Mouse (Mus musculus): ENCODE results near the gene Malrd1. TPM values are rescaled to one million over a fixed set of nuclear protein-coding genes. Genes with fewer than 3 reads are reported as not detected.

Malrd1 gene
- polyA plus RNA-seq, 1 experiment from 2014 or later: 1.8 TPM

GRCm38 (mm10) chr2:15656388-15656787, 130.1 kb downstream of the Malrd1 start:
- Histone ChIP-seq H3K9ac (ENCODE audit: low read depth, low read length) (no peak overlapping the region), H3K4me2 (replicated peaks; ENCODE audit: low read depth) (no peak overlapping the region), H3K36me3 (ENCODE audit: control insufficient read depth, insufficient read depth) (no peaks in the 10 kb centered on the region), H3K27me3 (replicated peaks; ENCODE audit: control insufficient read depth, insufficient read depth, low read length) (no peaks in the 10 kb centered on the region), H3K27ac (ENCODE audit: low read depth, low read length) (no peak overlapping the region), H3K4me3 (ENCODE audit: low read depth, low read length) (no peak overlapping the region), H3K4me1 (replicated peaks; ENCODE audit: control insufficient read depth, insufficient read depth, low read length) (no peaks in the 10 kb centered on the region), H3K9me3 (ENCODE audit: control insufficient read depth) (no peaks in the 10 kb centered on the region)
- WGBS: 75% methylated on average over 1 of the region's 1 CpGs
- ATAC-seq: no peak
- no peak for TF ChIP-seq CTCF (IDR thresholded peaks at IDR 0.05; ENCODE audit: low read depth)

GRCm38 (mm10) chr2:15702977-15703376, 176.7 kb downstream of the Malrd1 start:
- 83% methylated on average over 3 of the region's 3 CpGs for WGBS
- Histone ChIP-seq H3K4me1 (replicated peaks; ENCODE audit: control insufficient read depth, insufficient read depth, low read length) (no peaks in the 10 kb centered on the region), H3K27me3 (replicated peaks; ENCODE audit: control insufficient read depth, insufficient read depth, low read length) (no peaks in the 10 kb centered on the region), H3K4me3 (ENCODE audit: low read depth, low read length) (no peak overlapping the region), H3K9me3 (ENCODE audit: control insufficient read depth) (no peaks in the 10 kb centered on the region), H3K36me3 (ENCODE audit: control insufficient read depth, insufficient read depth) (no peaks in the 10 kb centered on the region), H3K4me2 (replicated peaks; ENCODE audit: low read depth) (no peak overlapping the region), H3K27ac (ENCODE audit: low read depth, low read length) (no peak overlapping the region), H3K9ac (ENCODE audit: low read depth, low read length) (no peak overlapping the region)
- no peak for TF ChIP-seq CTCF (IDR thresholded peaks at IDR 0.05; ENCODE audit: low read depth)
- no peak for ATAC-seq

- no peak for ATAC-seq
- Histone ChIP-seq H3K9me3 (ENCODE audit: control insufficient read depth) (0 out of 2 replicates have a peak, but pooled peaks cover 5% of the 10 kb centered on the region), H3K4me2 (replicated peaks; ENCODE audit: low read depth) (no peak overlapping the region), H3K36me3 (ENCODE audit: control insufficient read depth, insufficient read depth) (no peaks in the 10 kb centered on the region), H3K27me3 (replicated peaks; ENCODE audit: control insufficient read depth, insufficient read depth, low read length) (no peaks in the 10 kb centered on the region), H3K4me3 (ENCODE audit: low read depth, low read length) (no peak overlapping the region), H3K9ac (ENCODE audit: low read depth, low read length) (no peak overlapping the region), H3K27ac (ENCODE audit: low read depth, low read length) (no peak overlapping the region), H3K4me1 (replicated peaks; ENCODE audit: control insufficient read depth, insufficient read depth, low read length) (no peaks in the 10 kb centered on the region)
- TF ChIP-seq CTCF (IDR thresholded peaks at IDR 0.05; ENCODE audit: low read depth): no peak
- WGBS: 95% methylated on average over 1 of the region's 1 CpGs
Measured at GRCm38 (mm10) chr2:15740945-15741344, 214.7 kb downstream of the Malrd1 start.

GRCm38 (mm10) chr2:15744979-15745688, 218.9 kb downstream of the Malrd1 start:
- 26% methylated on average over 4 of the region's 4 CpGs for WGBS
- no peak overlapping the region for H3K9ac ChIP-seq (ENCODE audit: low read depth, low read length)
- H3K36me3 ChIP-seq (ENCODE audit: control insufficient read depth, insufficient read depth): no peaks in the 10 kb centered on the region
- no peaks in the 10 kb centered on the region for H3K27me3 ChIP-seq (replicated peaks; ENCODE audit: control insufficient read depth, insufficient read depth, low read length)
- H3K4me3 ChIP-seq (ENCODE audit: low read depth, low read length): no peak overlapping the region
- no peaks in the 10 kb centered on the region for H3K4me1 ChIP-seq (replicated peaks; ENCODE audit: control insufficient read depth, insufficient read depth, low read length)
- H3K4me2 ChIP-seq (replicated peaks; ENCODE audit: low read depth): no peak overlapping the region
- no peak for TF ChIP-seq CTCF (IDR thresholded peaks at IDR 0.05; ENCODE audit: low read depth)
- no peak overlapping the region for H3K27ac ChIP-seq (ENCODE audit: low read depth, low read length)
- no peak for ATAC-seq
- H3K9me3 ChIP-seq (ENCODE audit: control insufficient read depth): no peaks in the 10 kb centered on the region

- Histone ChIP-seq H3K4me3 (ENCODE audit: low read depth, low read length) (no peak overlapping the region), H3K4me2 (replicated peaks; ENCODE audit: low read depth) (no peak overlapping the region), H3K9me3 (ENCODE audit: control insufficient read depth) (no peaks in the 10 kb centered on the region), H3K27me3 (replicated peaks; ENCODE audit: control insufficient read depth, insufficient read depth, low read length) (no peaks in the 10 kb centered on the region), H3K9ac (ENCODE audit: low read depth, low read length) (no peak overlapping the region), H3K36me3 (ENCODE audit: control insufficient read depth, insufficient read depth) (no peaks in the 10 kb centered on the region), H3K27ac (ENCODE audit: low read depth, low read length) (no peak overlapping the region), H3K4me1 (replicated peaks; ENCODE audit: control insufficient read depth, insufficient read depth, low read length) (no peaks in the 10 kb centered on the region)
- WGBS: 83% methylated on average over 2 of the region's 2 CpGs
- no peak for TF ChIP-seq CTCF (IDR thresholded peaks at IDR 0.05; ENCODE audit: low read depth)
- no peak for ATAC-seq
Measured at GRCm38 (mm10) chr2:15784818-15785217, 258.5 kb downstream of the Malrd1 start.

- ATAC-seq: no peak
- H3K9me3 ChIP-seq (ENCODE audit: control insufficient read depth): no peaks in the 10 kb centered on the region
- no peak overlapping the region for H3K4me2 ChIP-seq (replicated peaks; ENCODE audit: low read depth)
- WGBS: 75% methylated on average over 1 of the region's 1 CpGs
- no peak for TF ChIP-seq CTCF (IDR thresholded peaks at IDR 0.05; ENCODE audit: low read depth)
- H3K27ac ChIP-seq (ENCODE audit: low read depth, low read length): no peak overlapping the region
- no peaks in the 10 kb centered on the region for H3K27me3 ChIP-seq (replicated peaks; ENCODE audit: control insufficient read depth, insufficient read depth, low read length)
- no peaks in the 10 kb centered on the region for H3K4me1 ChIP-seq (replicated peaks; ENCODE audit: control insufficient read depth, insufficient read depth, low read length)
- H3K9ac ChIP-seq (ENCODE audit: low read depth, low read length): no peak overlapping the region
- no peaks in the 10 kb centered on the region for H3K36me3 ChIP-seq (ENCODE audit: control insufficient read depth, insufficient read depth)
- no peak overlapping the region for H3K4me3 ChIP-seq (ENCODE audit: low read depth, low read length)
Measured at GRCm38 (mm10) chr2:15815724-15816123, 289.4 kb downstream of the Malrd1 start.

All from intestine, postnatal 0 days (tissue).